Mouse (Mus musculus): ENCODE data around the gene Zfp174. TPM values are rescaled to one million over a fixed set of nuclear protein-coding genes. Genes with fewer than 3 reads are reported as not detected.

Zfp174 gene
- 0.79 and 0.84 TPM in 2 replicates for polyA plus RNA-seq (2012; rRNA removed)

DNA sequence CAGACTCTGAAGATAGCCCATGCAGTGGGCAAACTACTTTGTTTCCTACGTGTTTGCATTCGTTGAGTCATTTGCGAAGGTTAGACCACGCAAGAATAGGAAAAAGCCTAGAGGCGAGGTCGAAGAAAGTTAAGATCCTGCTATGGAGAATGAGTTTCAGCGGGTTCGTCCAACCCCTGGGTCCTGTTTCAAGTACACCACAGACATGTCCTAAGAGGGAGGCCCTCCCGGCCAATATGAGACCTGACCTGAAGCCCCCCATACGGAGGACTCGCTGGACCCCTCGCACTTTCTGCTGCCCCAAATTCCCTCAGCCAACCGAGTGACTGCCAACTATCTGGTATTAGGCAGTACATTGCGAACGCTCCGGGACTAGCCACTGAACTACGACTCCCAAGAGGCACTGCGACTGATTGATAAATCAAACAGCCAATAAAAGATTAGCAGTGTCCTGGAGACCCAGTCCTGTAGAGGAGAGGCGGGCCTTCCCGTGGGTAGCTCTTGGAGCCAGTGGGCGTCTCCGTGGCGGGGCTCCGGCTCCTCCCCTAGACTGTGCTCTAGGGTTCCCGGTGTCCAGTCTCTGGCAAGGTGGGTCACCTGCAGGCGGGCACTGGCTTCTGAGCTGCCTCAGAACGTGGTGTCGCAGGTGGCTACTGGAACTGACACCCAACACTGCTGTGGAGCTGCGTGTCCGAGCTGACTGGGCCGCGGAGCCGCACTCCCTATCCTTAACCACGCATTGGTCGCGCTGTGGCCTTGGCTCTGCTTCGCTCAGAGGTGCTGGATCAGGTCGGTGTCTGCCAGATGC is at the start of gene Zfp174:
TSS of gene Zfp174 (plus strand) at position 558 of the 808 bp plus-strand sequence.

DNA sequence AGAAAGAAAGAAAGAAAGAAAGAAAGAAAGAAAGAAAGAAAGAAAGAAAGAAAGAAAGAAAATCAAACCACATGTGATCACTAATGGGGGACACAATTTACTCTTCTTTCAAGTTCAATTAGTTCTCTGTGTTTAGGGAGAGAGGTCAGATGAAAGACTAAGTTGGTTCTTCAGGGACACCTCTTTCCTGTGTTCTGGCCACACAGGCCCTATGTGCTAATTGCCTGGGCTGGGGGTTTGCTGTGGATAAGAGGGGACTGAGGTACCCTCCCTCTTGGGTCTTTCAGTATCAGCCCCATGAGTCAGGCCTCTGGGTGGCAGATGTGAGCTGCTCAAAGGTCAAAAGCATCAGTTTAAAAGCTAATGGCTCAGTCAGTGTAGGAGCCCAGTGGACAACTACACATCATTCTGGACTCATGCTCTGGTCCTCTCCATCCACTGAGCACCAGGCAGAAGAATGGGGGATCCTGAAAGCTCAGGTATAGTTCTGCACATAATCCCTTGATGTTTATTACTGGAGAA is 16.4 kb upstream of the Zfp174 start, which contains the start of gene Olfr15:
TSS of gene Olfr15 (plus strand) at position 291 of the 522 bp plus-strand sequence.

DNA sequence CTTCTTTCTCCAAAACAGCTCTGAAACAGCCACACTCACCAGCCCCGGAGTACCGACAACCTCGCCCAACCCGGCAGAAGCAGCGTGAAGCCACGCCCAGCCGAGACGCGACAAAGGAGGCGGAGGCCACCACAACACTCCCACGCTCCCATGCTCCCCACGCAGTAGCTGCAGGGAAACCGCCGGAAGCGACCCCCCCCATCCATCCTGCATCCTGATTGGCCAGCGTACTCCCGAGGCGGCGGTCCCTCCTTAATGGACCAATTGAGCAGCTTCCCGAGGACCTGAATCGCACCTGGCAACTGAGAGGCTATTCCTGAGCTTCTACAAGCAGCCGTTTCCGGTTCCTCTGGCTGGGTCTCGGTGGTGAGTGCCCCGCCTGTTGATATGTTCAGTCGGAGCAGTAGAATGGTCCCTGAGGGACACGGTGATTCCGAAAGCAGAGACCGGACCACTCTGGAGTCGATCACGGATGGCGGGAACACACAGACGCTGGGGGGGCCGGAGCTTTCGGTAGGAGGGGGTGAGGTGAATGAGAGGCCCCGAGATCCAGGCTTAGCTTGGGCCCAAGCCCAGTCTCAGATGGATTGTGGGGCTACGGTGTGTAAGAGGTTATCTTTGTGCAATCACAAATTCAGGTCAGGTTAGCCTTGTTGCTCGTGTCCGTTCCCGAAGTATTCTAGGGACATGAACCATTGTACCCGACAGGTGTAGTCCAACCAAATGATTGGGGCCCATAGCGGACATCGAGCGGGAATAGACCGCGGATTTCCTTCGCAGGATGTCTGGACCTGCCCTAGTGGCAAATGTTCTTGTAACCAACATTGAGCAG is 25.4 kb downstream of the Zfp174 start, which contains the start of gene Naa60:
TSS of gene Naa60 (plus strand) at position 160 of the 832 bp plus-strand sequence.

DNA sequence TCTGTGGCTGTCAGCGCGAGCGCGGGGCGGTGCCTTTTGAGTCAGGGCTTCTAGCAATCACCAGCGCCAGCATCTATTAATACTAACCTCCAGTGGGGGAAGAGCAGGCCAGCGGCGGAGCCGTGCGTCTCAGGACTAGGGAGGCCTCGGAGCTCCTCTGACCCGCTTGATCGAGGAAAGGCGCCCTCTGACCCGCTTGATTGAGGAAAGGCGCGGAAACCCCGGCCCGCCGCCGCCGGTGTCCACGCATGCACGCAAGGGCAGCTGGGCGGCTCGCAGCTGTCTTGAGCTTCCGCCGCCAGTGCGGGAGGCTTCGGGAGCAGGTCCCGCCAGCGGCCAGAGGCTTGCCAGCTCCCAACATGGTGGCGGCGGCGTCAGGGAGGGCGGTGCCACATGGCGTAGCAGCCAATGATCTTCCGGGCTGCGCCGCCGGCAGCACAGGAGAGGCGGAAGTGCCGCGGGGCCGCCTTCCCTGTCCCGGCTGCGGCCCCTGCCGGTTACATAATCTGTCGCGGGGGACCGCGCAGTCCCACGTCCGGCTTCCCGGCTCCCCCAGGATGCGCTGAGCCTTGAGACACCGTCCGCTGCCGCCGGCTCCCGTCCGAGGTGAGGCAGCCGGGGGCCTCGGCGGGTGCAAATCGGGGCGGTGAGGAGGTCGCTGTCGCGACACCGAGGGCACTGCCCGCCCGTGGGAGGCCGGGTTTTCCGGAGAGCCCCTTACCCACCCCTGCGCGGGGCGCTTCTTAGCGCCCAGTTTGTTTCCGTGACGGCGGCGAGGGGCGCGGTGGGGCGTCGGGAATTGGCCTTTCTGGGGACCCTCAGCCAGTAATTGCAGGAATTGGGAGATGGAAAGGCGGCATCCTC is 37.4 kb downstream of the Zfp174 start, which contains the start of the genes Zfp597 and Gm20695:
TSS of gene Zfp597 (minus strand) at position 361 of the 864 bp plus-strand sequence.
TSS of gene Gm20695 (plus strand) at position 448 of the 864 bp plus-strand sequence.

Other genes starting within 250 kb of the Zfp174 start
- gene Mefv, start 129.2 kb upstream of the Zfp174 start, polyA plus RNA-seq (2012; rRNA removed) = 0.33 and 0.47 TPM in 2 replicates
- 7.2 and 8.4 TPM in 2 replicates for gene Zfp263, start 103.2 kb upstream of the Zfp174 start, polyA plus RNA-seq (2012; rRNA removed)
- gene Olfr15, start 16.4 kb upstream of the Zfp174 start, polyA plus RNA-seq (2012; rRNA removed) = not detected in 2 replicates
- gene Naa60, start 25.1 kb downstream of the Zfp174 start, polyA plus RNA-seq (2012; rRNA removed) = 53.7 and 64.5 TPM in 2 replicates
- gene Zfp597, start 37.3 kb downstream of the Zfp174 start, polyA plus RNA-seq (2012; rRNA removed) = 1.6 and 1.9 TPM in 2 replicates
- gene Gm20695, start 37.4 kb downstream of the Zfp174 start, polyA plus RNA-seq (2012; rRNA removed) = not detected in 2 replicates
- gene 1700037C18Rik, start 61.4 kb downstream of the Zfp174 start, polyA plus RNA-seq (2012; rRNA removed) = 9.4 and 11.5 TPM in 2 replicates
- 3.0 and 4.4 TPM in 2 replicates for gene Cluap1, start 61.5 kb downstream of the Zfp174 start, polyA plus RNA-seq (2012; rRNA removed)
- 2.4 and 2.5 TPM in 2 replicates for gene Nlrc3, start 129.4 kb downstream of the Zfp174 start, polyA plus RNA-seq (2012; rRNA removed)
- gene Slx4, start 156.5 kb downstream of the Zfp174 start, polyA plus RNA-seq (2012; rRNA removed) = 11.6 and 13.4 TPM in 2 replicates
- not detected in 2 replicates for gene Dnase1, start 189.7 kb downstream of the Zfp174 start, polyA plus RNA-seq (2012; rRNA removed)
- gene Trap1, start 230.6 kb downstream of the Zfp174 start, polyA plus RNA-seq (2012; rRNA removed) = 63.3 and 78.2 TPM in 2 replicates